Mouse (Mus musculus) erythroblast, embryonic 14.5 days (primary cell): ENCODE measurements around the gene Srsf7.

Source experiments
- GATA1 ChIP-seq: IDR thresholded peaks from 2 replicates; pipeline ENCODE4 v1.6.1; 2012; ENCODE audit warnings: low read length, inconsistent platforms, mixed read lengths
- TAL1 ChIP-seq: IDR thresholded peaks from 3 replicates; pipeline ENCODE4 v1.6.1; 2012; ENCODE audit warnings: low read length, inconsistent platforms, mixed read lengths

GRCm38 (mm10) chr17:80173708-80174107 is 33.4 kb downstream of the Srsf7 start:
- no peak for TF ChIP-seq TAL1
- TF ChIP-seq GATA1 = no peak
